Mouse (Mus musculus) heart, postnatal 0 days (tissue): Measurements from ENCODE around the gene Rnpep.
"Not testable (repeated sequence)": the region's sequence is repeated elsewhere in the genome, so short reads cannot be mapped to it uniquely, and the experiment has no call there.

Experiments used
- CTCF ChIP-seq: IDR thresholded peaks from 2 replicates; pipeline ENCODE4 v1.5.1; 2016; ENCODE audit warnings: antibody characterized with exemption, control low read depth, low read depth
- EP300 ChIP-seq: IDR thresholded peaks from 2 replicates; pipeline ENCODE4 v1.6.1; 2016; ENCODE audit warnings: antibody characterized with exemption, low read depth

GRCm38 (mm10) chr1:135231878-135232277, 52.0 kb downstream of the Rnpep start:
- TF ChIP-seq CTCF, EP300: not testable (repeated sequence)
